Mouse (Mus musculus) megakaryocyte, embryonic 14.5 days (primary cell): ENCODE results near the gene Car12. TPM values are rescaled to one million over a fixed set of nuclear protein-coding genes. Genes with fewer than 3 reads are reported as not detected.

Experiments
- H3K27me3 ChIP-seq: replicated peaks from 2 replicates; pipeline ENCODE3; 2012; ENCODE audit warnings: inconsistent platforms
- H3K36me3 ChIP-seq: replicated peaks from 2 replicates; pipeline ENCODE3; 2012; ENCODE audit warnings: low read length, inconsistent platforms, mixed read lengths
- H3K4me1 ChIP-seq: 2 replicates; pipeline ENCODE4 v1.6.1; 2012; ENCODE audit warnings: inconsistent platforms
- H3K4me3 ChIP-seq: replicated peaks from 2 replicates; pipeline ENCODE3; 2012; ENCODE audit warnings: moderate library complexity, mild to moderate bottlenecking, inconsistent platforms
- H3K9me3 ChIP-seq: 2 replicates; pipeline ENCODE4 v1.6.1; 2012; ENCODE audit warnings: inconsistent platforms
- FLI1 ChIP-seq: IDR thresholded peaks from 2 replicates; pipeline ENCODE4 v1.6.1; 2012; ENCODE audit warnings: low read length, inconsistent platforms, mixed read lengths
- GATA1 ChIP-seq: IDR thresholded peaks from 3 replicates; pipeline ENCODE4 v1.6.1; 2012; ENCODE audit warnings: mixed read lengths, low read length, inconsistent platforms, borderline replicate concordance
- polyA plus RNA-seq: library from polyadenylated mRNA; stranded (reverse); fragments of >175 nt; gene quantifications from 2 replicates; pipeline ENCODE4 v1.2.3, GENCODE M21; 2012; ENCODE audit warnings: low replicate concordance; ENCODE audit not compliant: insufficient read depth

The Car12 gene
- polyA plus RNA-seq, 1 experiment: 1.7 TPM

GRCm38 (mm10) chr9:66727333-66727732, 13.8 kb downstream of the Car12 start:
- Histone ChIP-seq H3K4me1 (peaks cover 36% of the 10 kb centered on the region), H3K36me3 (peaks cover 15% of the 10 kb centered on the region), H3K9me3 (0 out of 2 replicates have a peak, but pooled peaks cover 4% of the 10 kb centered on the region), H3K27me3 (peaks cover 21% of the 10 kb centered on the region), H3K4me3 (no peak overlapping the region)
- TF ChIP-seq GATA1 (no peak), FLI1 (no peak)

GRCm38 (mm10) chr9:66730556-66730955, 17.1 kb downstream of the Car12 start:
- Histone ChIP-seq H3K36me3 (peaks cover 15% of the 10 kb centered on the region), H3K9me3 (0 out of 2 replicates have a peak, but pooled peaks cover 4% of the 10 kb centered on the region), H3K4me1 (peaks cover 41% of the 10 kb centered on the region), H3K27me3 (peaks cover 21% of the 10 kb centered on the region), H3K4me3 (no peak overlapping the region)
- TF ChIP-seq GATA1 (no peak), FLI1 (no peak)

GRCm38 (mm10) chr9:66731284-66731683, 17.8 kb downstream of the Car12 start:
- 0 out of 2 replicates have a peak, but pooled peaks cover 4% of the 10 kb centered on the region for H3K9me3 ChIP-seq
- peaks cover 36% of the 10 kb centered on the region for H3K4me1 ChIP-seq
- TF ChIP-seq FLI1 (no peak), GATA1 (no peak)
- H3K27me3 ChIP-seq: peaks cover 21% of the 10 kb centered on the region
- peaks cover 15% of the 10 kb centered on the region for H3K36me3 ChIP-seq
- no peak overlapping the region for H3K4me3 ChIP-seq

- Histone ChIP-seq H3K4me1 (peaks cover 36% of the 10 kb centered on the region), H3K4me3 (no peak overlapping the region), H3K36me3 (peaks cover 9% of the 10 kb centered on the region), H3K9me3 (0 out of 2 replicates have a peak, but pooled peaks cover 4% of the 10 kb centered on the region), H3K27me3 (peaks cover 12% of the 10 kb centered on the region)
- TF ChIP-seq GATA1: no peak
- TF ChIP-seq FLI1: no peak
These were observed 19.6 kb downstream of the Car12 start for GRCm38 (mm10) chr9:66732791-66733691.

- H3K4me3 ChIP-seq: no peak overlapping the region
- 0 out of 2 replicates have a peak, but pooled peaks cover under 1% of the 10 kb centered on the region for H3K9me3 ChIP-seq
- peaks cover 7% of the 10 kb centered on the region for H3K27me3 ChIP-seq
- H3K36me3 ChIP-seq: no peaks in the 10 kb centered on the region
- peaks cover 36% of the 10 kb centered on the region for H3K4me1 ChIP-seq
- TF ChIP-seq GATA1 (no peak), FLI1 (no peak)
These were observed 21.1 kb downstream of the Car12 start for GRCm38 (mm10) chr9:66734568-66734967.

- Histone ChIP-seq H3K4me1 (peaks cover 36% of the 10 kb centered on the region), H3K36me3 (no peaks in the 10 kb centered on the region), H3K9me3 (no peaks in the 10 kb centered on the region), H3K4me3 (no peak overlapping the region), H3K27me3 (peaks cover 6% of the 10 kb centered on the region)
- TF ChIP-seq GATA1: no peak
These were observed 21.6 kb downstream of the Car12 start for GRCm38 (mm10) chr9:66735122-66735521.

- no peak overlapping the region for H3K4me3 ChIP-seq
- H3K4me1 ChIP-seq: peaks cover 33% of the 10 kb centered on the region
- H3K9me3 ChIP-seq: no peaks in the 10 kb centered on the region
- peaks cover 4% of the 10 kb centered on the region for H3K27me3 ChIP-seq
- H3K36me3 ChIP-seq: no peaks in the 10 kb centered on the region
- TF ChIP-seq GATA1 (no peak), FLI1 (no peak)
These were observed 22.5 kb downstream of the Car12 start for GRCm38 (mm10) chr9:66736016-66736415.

- peaks cover 27% of the 10 kb centered on the region for H3K4me1 ChIP-seq
- H3K27me3 ChIP-seq: peaks cover 2% of the 10 kb centered on the region
- no peak overlapping the region for H3K4me3 ChIP-seq
- H3K36me3 ChIP-seq: no peaks in the 10 kb centered on the region
- TF ChIP-seq GATA1 (no peak), FLI1 (no peak)
- H3K9me3 ChIP-seq: no peaks in the 10 kb centered on the region
These were observed 23.1 kb downstream of the Car12 start for GRCm38 (mm10) chr9:66736551-66736950.

- Histone ChIP-seq H3K4me1 (peaks cover 29% of the 10 kb centered on the region), H3K36me3 (no peaks in the 10 kb centered on the region), H3K4me3 (no peak overlapping the region), H3K9me3 (no peaks in the 10 kb centered on the region), H3K27me3 (peaks cover under 1% of the 10 kb centered on the region)
- TF ChIP-seq GATA1 (no peak), FLI1 (no peak)
These were observed 26.0 kb downstream of the Car12 start for GRCm38 (mm10) chr9:66739516-66739915.

- Histone ChIP-seq H3K9me3 (no peaks in the 10 kb centered on the region), H3K36me3 (peaks cover 20% of the 10 kb centered on the region), H3K4me1 (peaks cover 25% of the 10 kb centered on the region), H3K27me3 (peaks cover 12% of the 10 kb centered on the region), H3K4me3 (no peak overlapping the region)
- TF ChIP-seq FLI1 (no peak), GATA1 (no peak)
These were observed 31.0 kb downstream of the Car12 start for GRCm38 (mm10) chr9:66744531-66744930.
